Mouse (Mus musculus): ENCODE measurements around the gene Nfix.

- TF ChIP-seq CTCF (conservative IDR thresholded peaks at IDR 0.05; ENCODE audit: insufficient read depth, insufficient read length, low read depth, low read length) (no peak), POLR2A (IDR thresholded peaks at IDR 0.05; ENCODE audit: low read depth, low read length) (no peak)
Observed at GRCm38 (mm10) chr8:84764870-84765495, 35.2 kb downstream of the Nfix start.

All from kidney, adult 2 months (tissue).